Mouse (Mus musculus): ENCODE data around the gene D630045J12Rik. TPM values are rescaled to one million over a fixed set of nuclear protein-coding genes. Genes with fewer than 3 reads are reported as not detected.
A peak's percentile ranks its signal among the peaks of the same experiment; 100 is the strongest.

D630045J12Rik gene
- polyA plus RNA-seq, 1 experiment from 2014 or later, result 9.7 TPM

GRCm38 (mm10) chr6:38148626-38149025 is 105.2 kb downstream of the D630045J12Rik start:
- Histone ChIP-seq H3K4me2 (replicated peaks) (no peak overlapping the region), H3K27me3 (no peaks in the 10 kb centered on the region), H3K27ac (no peak overlapping the region), H3K9me3 (no peaks in the 10 kb centered on the region), H3K4me3 (no peak overlapping the region), H3K9ac (no peak overlapping the region), H3K36me3 (peaks cover 45% of the 10 kb centered on the region), H3K4me1 (peaks cover 22% of the 10 kb centered on the region)
- ATAC-seq (ENCODE audit: insufficient number of reproducible peaks, insufficient read depth, low FRiP score, low TSS enrichment), result no peak
- 93% methylated on average over 10 of the region's 10 CpGs for WGBS

GRCm38 (mm10) chr6:38147301-38147700 is 106.5 kb downstream of the D630045J12Rik start:
- no peak for ATAC-seq (ENCODE audit: insufficient number of reproducible peaks, insufficient read depth, low FRiP score, low TSS enrichment)
- Histone ChIP-seq H3K9me3 (no peaks in the 10 kb centered on the region), H3K4me2 (replicated peaks) (no peak overlapping the region), H3K27ac (no peak overlapping the region), H3K36me3 (peaks cover 45% of the 10 kb centered on the region), H3K27me3 (no peaks in the 10 kb centered on the region), H3K9ac (no peak overlapping the region), H3K4me1 (peaks cover 22% of the 10 kb centered on the region), H3K4me3 (no peak overlapping the region)
- WGBS, result 78% methylated on average over 5 of the region's 5 CpGs

- Histone ChIP-seq H3K27ac (peak overlapping the region; percentile 51; the same call in 1 of the 2 replicates), H3K4me1 (peaks cover 17% of the 10 kb centered on the region), H3K36me3 (peaks cover 56% of the 10 kb centered on the region), H3K9me3 (no peaks in the 10 kb centered on the region), H3K27me3 (no peaks in the 10 kb centered on the region), H3K4me2 (replicated peaks) (no peak overlapping the region), H3K9ac (no peak overlapping the region), H3K4me3 (no peak overlapping the region)
- 57% methylated on average over 8 of the region's 8 CpGs for WGBS
- no peak for ATAC-seq (ENCODE audit: insufficient number of reproducible peaks, insufficient read depth, low FRiP score, low TSS enrichment)
These were observed 108.2 kb downstream of the D630045J12Rik start for GRCm38 (mm10) chr6:38145463-38146065.

GRCm38 (mm10) chr6:38144161-38144998 is 109.4 kb downstream of the D630045J12Rik start:
- H3K9ac ChIP-seq, result no peak overlapping the region
- peak overlapping the region; percentile 50; the same call in 1 of the 2 replicates for H3K27ac ChIP-seq
- H3K27me3 ChIP-seq, result no peaks in the 10 kb centered on the region
- peaks cover 58% of the 10 kb centered on the region for H3K36me3 ChIP-seq
- ATAC-seq (ENCODE audit: insufficient number of reproducible peaks, insufficient read depth, low FRiP score, low TSS enrichment), result no peak
- H3K4me1 ChIP-seq, result peaks cover 14% of the 10 kb centered on the region
- H3K9me3 ChIP-seq, result no peaks in the 10 kb centered on the region
- no peak overlapping the region for H3K4me3 ChIP-seq
- no peak overlapping the region for H3K4me2 ChIP-seq (replicated peaks)
- 45% methylated on average over 9 of the region's 9 CpGs for WGBS

- Histone ChIP-seq H3K4me1 (peaks cover 8% of the 10 kb centered on the region), H3K27ac (no peak overlapping the region), H3K9ac (no peak overlapping the region), H3K4me3 (no peak overlapping the region), H3K9me3 (no peaks in the 10 kb centered on the region), H3K36me3 (peaks cover 48% of the 10 kb centered on the region), H3K27me3 (no peaks in the 10 kb centered on the region), H3K4me2 (replicated peaks) (no peak overlapping the region)
- ATAC-seq (ENCODE audit: insufficient number of reproducible peaks, insufficient read depth, low FRiP score, low TSS enrichment), result no peak
- WGBS, result 92% methylated on average over 9 of the region's 9 CpGs
These were observed 113.4 kb downstream of the D630045J12Rik start for GRCm38 (mm10) chr6:38140402-38140801.

- WGBS, result 89% methylated on average over 3 of the region's 3 CpGs
- Histone ChIP-seq H3K27ac (no peak overlapping the region), H3K27me3 (no peaks in the 10 kb centered on the region), H3K4me2 (replicated peaks) (no peak overlapping the region), H3K9me3 (no peaks in the 10 kb centered on the region), H3K36me3 (peaks cover 56% of the 10 kb centered on the region), H3K4me1 (peaks cover under 1% of the 10 kb centered on the region), H3K9ac (no peak overlapping the region), H3K4me3 (no peak overlapping the region)
- ATAC-seq (ENCODE audit: insufficient number of reproducible peaks, insufficient read depth, low FRiP score, low TSS enrichment), result no peak
These were observed 114.7 kb downstream of the D630045J12Rik start for GRCm38 (mm10) chr6:38139086-38139485.

GRCm38 (mm10) chr6:38134806-38135559 is 118.8 kb downstream of the D630045J12Rik start:
- 88% methylated on average over 8 of the region's 8 CpGs for WGBS
- Histone ChIP-seq H3K27me3 (no peaks in the 10 kb centered on the region), H3K9ac (no peak overlapping the region), H3K36me3 (peaks cover 52% of the 10 kb centered on the region), H3K9me3 (no peaks in the 10 kb centered on the region), H3K4me3 (no peak overlapping the region), H3K4me1 (no peaks in the 10 kb centered on the region), H3K4me2 (replicated peaks) (no peak overlapping the region), H3K27ac (no peak overlapping the region)
- no peak for ATAC-seq (ENCODE audit: insufficient number of reproducible peaks, insufficient read depth, low FRiP score, low TSS enrichment)

GRCm38 (mm10) chr6:38131801-38132231 is 122.0 kb downstream of the D630045J12Rik start:
- ATAC-seq (ENCODE audit: insufficient number of reproducible peaks, insufficient read depth, low FRiP score, low TSS enrichment), result no peak
- H3K4me1 ChIP-seq, result no peaks in the 10 kb centered on the region
- H3K27ac ChIP-seq, result no peak overlapping the region
- no peak overlapping the region for H3K9ac ChIP-seq
- H3K9me3 ChIP-seq, result no peaks in the 10 kb centered on the region
- WGBS, result 74% methylated on average over 4 of the region's 4 CpGs
- peaks cover 59% of the 10 kb centered on the region for H3K36me3 ChIP-seq
- no peak overlapping the region for H3K4me2 ChIP-seq (replicated peaks)
- no peaks in the 10 kb centered on the region for H3K27me3 ChIP-seq
- H3K4me3 ChIP-seq, result no peak overlapping the region

- Histone ChIP-seq H3K9me3 (no peaks in the 10 kb centered on the region), H3K36me3 (peaks cover 46% of the 10 kb centered on the region), H3K4me2 (replicated peaks) (no peak overlapping the region), H3K9ac (no peak overlapping the region), H3K4me3 (no peak overlapping the region), H3K4me1 (no peaks in the 10 kb centered on the region), H3K27me3 (no peaks in the 10 kb centered on the region), H3K27ac (no peak overlapping the region)
- 97% methylated on average over 5 of the region's 5 CpGs for WGBS
- ATAC-seq (ENCODE audit: insufficient number of reproducible peaks, insufficient read depth, low FRiP score, low TSS enrichment), result no peak
These were observed 123.9 kb downstream of the D630045J12Rik start for GRCm38 (mm10) chr6:38129883-38130282.

GRCm38 (mm10) chr6:38128115-38128514 is 125.7 kb downstream of the D630045J12Rik start:
- H3K9me3 ChIP-seq, result no peaks in the 10 kb centered on the region
- no peak overlapping the region for H3K4me2 ChIP-seq (replicated peaks)
- WGBS, result 89% methylated on average over 14 of the region's 14 CpGs
- H3K9ac ChIP-seq, result no peak overlapping the region
- H3K27ac ChIP-seq, result no peak overlapping the region
- ATAC-seq (ENCODE audit: insufficient number of reproducible peaks, insufficient read depth, low FRiP score, low TSS enrichment), result no peak
- no peaks in the 10 kb centered on the region for H3K27me3 ChIP-seq
- no peak overlapping the region for H3K4me3 ChIP-seq
- no peaks in the 10 kb centered on the region for H3K4me1 ChIP-seq
- H3K36me3 ChIP-seq, result peaks cover 42% of the 10 kb centered on the region

- no peak overlapping the region for H3K27ac ChIP-seq
- peaks cover 7% of the 10 kb centered on the region; the same call in 1 of the 2 replicates for H3K4me1 ChIP-seq
- no peaks in the 10 kb centered on the region for H3K9me3 ChIP-seq
- H3K9ac ChIP-seq, result no peak overlapping the region
- H3K27me3 ChIP-seq, result no peaks in the 10 kb centered on the region
- 88% methylated on average over 3 of the region's 3 CpGs for WGBS
- no peak for ATAC-seq (ENCODE audit: insufficient number of reproducible peaks, insufficient read depth, low FRiP score, low TSS enrichment)
- no peak overlapping the region for H3K4me2 ChIP-seq (replicated peaks)
- H3K36me3 ChIP-seq, result peaks cover 30% of the 10 kb centered on the region
- H3K4me3 ChIP-seq, result no peak overlapping the region
These were observed 128.3 kb downstream of the D630045J12Rik start for GRCm38 (mm10) chr6:38125462-38125861.

All from embryonic facial prominence, embryonic 12.5 days (tissue).